Comparison of ENCODE assay signal across 12 mouse cellular contexts in the genomic region with DNA sequence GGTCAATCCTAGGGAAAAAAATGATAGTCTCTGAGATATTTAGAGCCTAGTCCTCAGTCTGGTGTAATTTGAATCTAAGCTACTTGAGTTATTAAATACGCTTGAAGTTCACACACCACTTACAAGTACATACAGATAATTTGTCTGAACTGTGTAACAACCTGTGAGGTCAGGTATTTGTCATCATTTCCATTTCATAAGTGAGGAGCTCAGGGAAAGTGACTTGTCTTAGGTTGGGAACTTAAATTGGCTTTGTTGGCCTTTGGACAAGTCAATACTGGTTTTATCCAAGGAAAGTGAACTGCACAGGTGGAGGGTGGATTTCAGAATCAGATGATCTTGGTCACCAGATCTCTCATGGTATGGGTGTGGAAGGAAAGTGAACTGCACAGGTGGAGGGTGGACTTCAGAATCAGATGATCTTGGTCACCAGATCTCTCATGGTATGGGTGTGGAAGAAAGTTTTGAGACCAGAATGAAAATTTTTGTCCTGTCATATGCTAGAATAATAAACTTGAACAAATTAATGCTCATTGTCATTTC. TPM values are rescaled to one million over a fixed set of nuclear protein-coding genes. Genes with fewer than 3 reads are reported as not detected.
A peak's percentile ranks its signal among the peaks of the same experiment; 100 is the strongest.
DNase-seq lines count a peak whose midpoint lies in the region; ATAC-seq lines count a peak whose summit lies in the region.
"Had no signal": no experiment of that assay in that cellular context is flagged by ENCODE, and none has a peak within 500 bp of the region (broad histone marks: within the 10 kb centered on the region; RNA-seq: fewer than 3 reads in every experiment).

No protein-coding gene starts in this region.

- H3K9ac ChIP-seq in intestine, embryonic 16.5 days (ENCODE audit: low read depth, low read length) = no peak overlapping the region
- H3K9ac ChIP-seq in intestine, embryonic 15.5 days = no peak overlapping the region
- H3K9ac ChIP-seq: embryonic facial prominence, embryonic 13.5 days; embryonic facial prominence, embryonic 15.5 days; forebrain, postnatal 0 days had no signal

- intact Hi-C loops in heart, postnatal 36 days (cut with DNase I) = no loop called here

- no peak overlapping the region for H3K4me3 ChIP-seq in intestine, embryonic 16.5 days (ENCODE audit: low read length)
- H3K4me3 ChIP-seq in intestine, embryonic 15.5 days (replicated peaks) = no peak overlapping the region
- H3K4me3 ChIP-seq: embryonic facial prominence, embryonic 13.5 days; embryonic facial prominence, embryonic 15.5 days; erythroblast, embryonic 14.5 days had no signal

- H3K4me1 ChIP-seq in intestine, embryonic 16.5 days (ENCODE audit: control insufficient read depth, insufficient read depth, low read length) = no peaks in the 10 kb centered on the region
- no peaks in the 10 kb centered on the region for H3K4me1 ChIP-seq in intestine, embryonic 15.5 days (replicated peaks)
- H3K4me1 ChIP-seq: embryonic facial prominence, embryonic 13.5 days; embryonic facial prominence, embryonic 15.5 days had no signal

- no peaks in the 10 kb centered on the region for H3K9me3 ChIP-seq in intestine, embryonic 16.5 days (ENCODE audit: control insufficient read depth, low read length)
- H3K9me3 ChIP-seq in intestine, embryonic 15.5 days = no peaks in the 10 kb centered on the region
- H3K9me3 ChIP-seq: embryonic facial prominence, embryonic 13.5 days; embryonic facial prominence, embryonic 15.5 days had no signal

- no peaks in the 10 kb centered on the region for H3K27me3 ChIP-seq in intestine, embryonic 16.5 days (replicated peaks; ENCODE audit: control insufficient read depth, insufficient read depth, low read length)
- no peaks in the 10 kb centered on the region for H3K27me3 ChIP-seq in intestine, embryonic 15.5 days (replicated peaks)
- H3K27me3 ChIP-seq: embryonic facial prominence, embryonic 13.5 days; embryonic facial prominence, embryonic 15.5 days had no signal

- DNase-seq in fat pad, adult 2 months (ENCODE audit: extremely low read depth, low read depth, low spot score) = peak; percentile 68
- peak; percentile 55 for DNase-seq in gonadal fat pad, adult 2 months (ENCODE audit: low read depth)
- DNase-seq in liver = no peak
- DNase-seq in heart, postnatal 36 days = no peak
- DNase-seq: embryo, embryonic 11 days had no signal

- no peak overlapping the region for H3K27ac ChIP-seq in intestine, embryonic 16.5 days (ENCODE audit: low read length)
- H3K27ac ChIP-seq in intestine, embryonic 15.5 days = no peak overlapping the region
- H3K27ac ChIP-seq: embryonic facial prominence, embryonic 13.5 days; embryonic facial prominence, embryonic 15.5 days had no signal

- H3K4me2 ChIP-seq in intestine, embryonic 16.5 days (ENCODE audit: low read depth, low read length) = no peak overlapping the region
- H3K4me2 ChIP-seq in intestine, embryonic 15.5 days (replicated peaks) = no peak overlapping the region
- H3K4me2 ChIP-seq: embryonic facial prominence, embryonic 13.5 days; embryonic facial prominence, embryonic 15.5 days had no signal

- peak; percentile 58 for ATAC-seq in intestine, embryonic 16.5 days
- no peak for ATAC-seq in intestine, embryonic 15.5 days

- peaks cover 5% of the 10 kb centered on the region for H3K36me3 ChIP-seq in intestine, embryonic 16.5 days (ENCODE audit: control insufficient read depth, insufficient read depth, low read length)
- peaks cover 4% of the 10 kb centered on the region; the same call in 1 of the 2 replicates for H3K36me3 ChIP-seq in intestine, embryonic 15.5 days

- WGBS in intestine, embryonic 16.5 days = 93% methylated on average over 1 of the region's 1 CpGs
- WGBS in intestine, embryonic 15.5 days = 80% methylated on average over 1 of the region's 1 CpGs

RNA-seq across cellular contexts. Expression of a gene that starts 6.4 kb away (rescaled TPM):
- polyA plus RNA-seq in intestine, embryonic 16.5 days (2015; fragmentation: Nextera tagmentation; extraction: Ambion mirVana) = 0.88 and 1.0 TPM in 2 replicates
- 0.82 and 1.4 TPM in 2 replicates for polyA plus RNA-seq in intestine, embryonic 15.5 days (2015; fragmentation: Nextera tagmentation; extraction: Ambion mirVana)
- 0.57 and 1.2 TPM in 2 replicates for polyA plus RNA-seq in gonadal fat pad, adult 2 months (2012; rRNA removed)
- total RNA-seq in heart, postnatal 36 days (2021) = 1 to 10 TPM; 1.6 TPM
- polyA plus RNA-seq: adrenal gland, adult 2 months had no signal

RNA-seq across cellular contexts. Expression of a gene that starts 36.9 kb away (rescaled TPM):
- 8.7 and 9.5 TPM in 2 replicates for polyA plus RNA-seq in intestine, embryonic 16.5 days (2015; fragmentation: Nextera tagmentation; extraction: Ambion mirVana)
- 14.0 and 15.4 TPM in 2 replicates for polyA plus RNA-seq in intestine, embryonic 15.5 days (2015; fragmentation: Nextera tagmentation; extraction: Ambion mirVana)
- 21.8 and 24.6 TPM in 2 replicates for polyA plus RNA-seq in gonadal fat pad, adult 2 months (2012; rRNA removed)
- 10 to 100 TPM; 78.7 to 80.7 TPM for total RNA-seq in heart, postnatal 36 days (2021)

RNA-seq across cellular contexts. Expression of a gene that starts 37.0 kb away (rescaled TPM):
- 2.9 and 3.2 TPM in 2 replicates for polyA plus RNA-seq in intestine, embryonic 16.5 days (2015; fragmentation: Nextera tagmentation; extraction: Ambion mirVana)
- 2.3 and 3.0 TPM in 2 replicates for polyA plus RNA-seq in intestine, embryonic 15.5 days (2015; fragmentation: Nextera tagmentation; extraction: Ambion mirVana)
- polyA plus RNA-seq in gonadal fat pad, adult 2 months (2012; rRNA removed) = 6.1 and 8.2 TPM in 2 replicates
- total RNA-seq in heart, postnatal 36 days (2021) = 1 to 10 TPM; 1.4 to 1.5 TPM

Comparison
In these comparisons a context has a peak if more than half of its experiments do, and no peak if none do; other contexts are left out.
1. DNase-seq: peak in fat pad, adult 2 months (single experiment) and gonadal fat pad, adult 2 months (single experiment); none in liver (single experiment) and heart, postnatal 36 days (0 of 2).